Mouse (Mus musculus) T-helper 2 cell (primary cell): Measurements from ENCODE around the gene Fut2.

Source experiments
- in situ Hi-C: fragments of 300-600 bp; cut with MboI, MseI; formaldehyde crosslinking; loops from one replicate; pipeline ENCODE4 v1.15.1; 2025; ENCODE audit warnings: high pct_unique_total_duplicates

Fut2 gene

DNA sequence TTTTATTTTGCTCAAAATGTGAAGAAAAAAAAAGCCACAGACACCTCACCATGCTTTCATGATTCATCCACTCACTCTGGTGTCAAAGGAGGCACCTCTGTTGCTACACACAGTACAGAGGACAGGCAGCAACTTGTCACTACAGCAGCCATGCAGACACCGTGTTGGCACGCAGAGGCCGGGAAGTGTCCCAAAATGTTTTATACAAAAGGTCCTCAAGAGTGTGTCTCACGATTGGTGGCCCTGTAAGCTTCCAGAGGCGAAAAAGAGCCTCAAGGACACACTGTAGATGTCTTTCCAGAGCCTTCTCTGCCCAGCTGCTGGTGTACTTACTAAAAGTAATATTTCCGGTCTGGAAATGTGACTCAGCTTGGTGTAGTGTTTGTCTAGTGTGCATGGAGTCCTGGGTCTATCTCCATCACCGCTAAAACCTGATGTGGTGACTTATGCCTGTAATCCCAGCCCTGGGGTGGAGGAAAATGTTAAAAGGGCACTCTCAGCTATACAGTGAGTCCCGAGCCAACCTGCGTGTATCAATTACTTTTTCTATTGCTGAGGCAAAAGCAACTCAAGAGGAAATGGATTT lies 60.4 kb downstream of the Fut2 start:
- in situ Hi-C loops = no loop called here

DNA sequence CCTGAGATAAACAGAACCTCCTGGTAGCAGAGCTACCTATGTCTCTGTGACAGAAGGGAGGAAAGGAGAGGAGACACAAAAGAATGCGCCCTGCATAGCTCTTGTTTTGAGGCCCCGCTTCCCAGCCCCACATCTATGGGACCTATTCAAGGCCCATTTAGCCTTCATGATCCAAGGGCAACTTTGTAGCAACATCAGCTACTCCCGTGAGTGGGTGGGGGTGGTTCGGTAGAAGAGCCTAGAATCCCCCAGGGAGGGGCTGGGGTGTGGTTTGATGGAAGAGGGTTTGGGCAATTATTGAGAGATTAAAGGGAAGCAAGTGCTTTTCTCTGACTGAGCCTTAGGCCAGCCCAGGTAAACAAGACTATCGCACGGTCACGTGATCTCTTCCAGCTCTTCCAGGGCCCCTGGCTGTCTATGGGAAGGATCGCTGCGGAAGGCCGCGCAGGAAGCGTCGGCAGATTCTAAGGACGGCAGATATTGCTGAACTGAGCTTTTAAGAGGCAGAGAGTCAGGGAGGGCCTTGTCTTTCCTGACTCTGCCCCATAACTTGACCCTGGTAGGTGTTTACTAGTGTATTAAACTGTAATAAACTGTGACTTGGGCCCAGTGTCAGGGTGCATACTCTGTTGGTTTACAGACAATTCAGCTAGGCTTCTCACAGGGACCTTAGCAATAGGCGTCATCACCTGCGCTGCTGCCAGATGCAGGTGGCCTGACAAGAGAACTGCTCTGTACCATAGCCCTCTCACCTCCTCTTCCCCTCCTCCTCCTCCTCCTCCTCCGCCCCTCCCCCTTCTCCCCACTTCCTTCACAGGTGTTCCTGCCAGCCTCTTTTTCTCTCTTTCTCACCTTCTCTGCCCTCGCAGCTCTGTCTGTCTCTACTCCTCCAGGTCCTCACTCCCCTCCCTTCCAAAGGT lies 67.0 kb downstream of the Fut2 start:
- in situ Hi-C loops = loop anchor here (10.0 kb wide), 1 partner anchor 1196 kb away; the partner anchor contains the start of genes Gtf2h1 and Hps5
